In genomic region chr10:35381688-35382087, GRCm38 (mm10) we compare ENCODE assay signal across 18 mouse cellular contexts.
"Had no signal": no experiment of that assay in that cellular context is flagged by ENCODE, and none has a peak within 500 bp of the region (broad histone marks: within the 10 kb centered on the region; RNA-seq: fewer than 3 reads in every experiment).

No protein-coding gene starts in this region.

- H3K4me3 ChIP-seq: layer of hippocampus, adult 2 months; limb, embryonic 12.5 days; limb, embryonic 15.5 days; midbrain, embryonic 12.5 days; midbrain, embryonic 15.5 days; neural tube, embryonic 13.5 days; stomach, embryonic 15.5 days had no signal

- H3K27ac ChIP-seq: kidney, postnatal 0 days; layer of hippocampus, adult 2 months; limb, embryonic 12.5 days; limb, embryonic 15.5 days; liver, embryonic 14.5 days; macrophage; midbrain, embryonic 12.5 days; midbrain, embryonic 15.5 days; neural tube, embryonic 13.5 days; stomach, embryonic 15.5 days had no signal

- DNase-seq: kidney, adult 2 months; kidney, postnatal 25 days; liver, postnatal 0 days; lung, embryonic 14.5 days; retina, postnatal 1 day; spleen, adult 18-20 months; thymus, adult 18-20 months; thymus, postnatal 36 days had no signal
